Mouse (Mus musculus) layer of hippocampus, adult 2 months (tissue): ENCODE data around the gene Tle4. TPM values are rescaled to one million over a fixed set of nuclear protein-coding genes. Genes with fewer than 3 reads are reported as not detected.
"Not testable (repeated sequence)": the region's sequence is repeated elsewhere in the genome, so short reads cannot be mapped to it uniquely, and the experiment has no call there.

ENCODE experiments used
- DNase-seq, 2 experiments: peaks; one replicate each; pipeline ENCODE4 v3.0.0; 2022; ENCODE audit warnings: low spot score in 2 of 2
- H3K27ac ChIP-seq: fragments of 200-600 bp; 2 replicates; pipeline ENCODE4 v1.8.1; 2022
- H3K4me3 ChIP-seq: fragments of 200-600 bp; 2 replicates; pipeline ENCODE4 v1.8.1; 2022; ENCODE audit warnings: mild to moderate bottlenecking
- CTCF ChIP-seq: fragments of 200-600 bp; conservative IDR thresholded peaks from 2 replicates; pipeline ENCODE4 v1.8.1; 2022; ENCODE audit warnings: antibody characterized with exemption, mild to moderate bottlenecking, moderate library complexity
- long read RNA-seq, 2 experiments: library from polyadenylated mRNA; stranded (forward); transcript quantifications; one replicate each; pipeline ENCODE4 v2.0.0; 2021; ENCODE audit warnings: borderline mapping rate in 2 of 2
- total RNA-seq, 2 experiments: library from RNA; stranded (reverse); gene quantifications; 2 replicates each; pipeline ENCODE4 v1.2.3; 2021

Tle4 gene
- 10 to 100 TPM; 40.9 to 41.7 TPM for total RNA-seq
- long read RNA-seq, experiment 1, partial matches to known transcripts, result 3 of 5 reads
- long read RNA-seq, experiment 1, other reads (novel, unspliced or antisense), result 2 of 5 reads
- long read RNA-seq, experiment 2, partial matches to known transcripts, result 7 of 8 reads
- long read RNA-seq, experiment 2, other reads (novel, unspliced or antisense), result 1 of 8 reads

GRCm38 (mm10) chr19:14597917-14598689 lies at the start of gene Tle4:
Gene Tle4 (minus strand): TSS chr19:14598051.
- peak; percentile 100 for DNase-seq
- Histone ChIP-seq H3K27ac (peak within 1 kb of the TSS; percentile 99), H3K4me3 (peak within 1 kb of the TSS; percentile 79)
- no peak for TF ChIP-seq CTCF

DNA sequence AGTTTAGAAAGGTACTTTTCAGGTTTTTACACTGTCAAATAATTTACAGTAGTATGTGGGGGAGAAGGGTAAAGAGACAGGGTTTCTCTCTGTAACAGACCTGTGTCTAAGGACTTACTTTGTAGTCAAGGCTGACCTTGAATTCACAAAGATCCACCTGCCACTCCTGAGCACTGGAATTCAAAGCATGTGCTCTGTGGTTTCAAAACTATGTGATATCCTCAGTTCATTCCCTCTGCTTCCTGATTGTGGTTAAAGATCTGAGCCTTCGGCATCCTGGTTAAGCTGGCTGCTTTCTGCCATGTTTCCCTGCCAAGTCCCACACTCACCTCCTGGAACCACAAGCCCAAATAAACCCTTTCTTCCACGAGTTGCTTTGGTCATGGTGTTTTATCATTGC lies 47.8 kb upstream of the Tle4 start:
- Histone ChIP-seq H3K27ac (no peak overlapping the region), H3K4me3 (no peak overlapping the region)
- TF ChIP-seq CTCF, result no peak
- no peak for DNase-seq

GRCm38 (mm10) chr19:14644756-14645155 lies 46.9 kb upstream of the Tle4 start:
- H3K4me3 ChIP-seq, result no peak overlapping the region
- H3K27ac ChIP-seq, result no peak overlapping the region
- TF ChIP-seq CTCF, result no peak
- no peak for DNase-seq

DNA sequence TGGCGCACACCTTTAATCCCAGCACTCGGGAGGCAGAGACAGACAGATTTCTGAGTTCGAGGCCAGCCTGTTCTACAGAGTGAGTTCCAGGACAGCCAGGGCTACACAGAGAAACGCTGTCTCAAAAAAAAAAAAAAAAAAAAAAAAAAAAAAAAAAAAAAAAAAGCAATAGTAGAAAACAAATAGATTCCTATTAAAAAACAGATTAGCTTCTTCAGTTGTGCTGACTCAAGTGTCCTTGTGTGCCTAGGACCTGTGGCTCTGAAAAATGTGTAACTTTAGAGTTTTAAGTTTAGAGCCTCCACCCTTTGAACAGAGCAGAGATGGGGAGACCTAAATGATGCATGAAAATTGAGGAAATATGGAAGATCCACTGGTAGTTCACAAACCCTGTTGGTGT lies 45.2 kb upstream of the Tle4 start:
- DNase-seq, H3K27ac ChIP-seq, H3K4me3 ChIP-seq: not testable (repeated sequence)

DNA sequence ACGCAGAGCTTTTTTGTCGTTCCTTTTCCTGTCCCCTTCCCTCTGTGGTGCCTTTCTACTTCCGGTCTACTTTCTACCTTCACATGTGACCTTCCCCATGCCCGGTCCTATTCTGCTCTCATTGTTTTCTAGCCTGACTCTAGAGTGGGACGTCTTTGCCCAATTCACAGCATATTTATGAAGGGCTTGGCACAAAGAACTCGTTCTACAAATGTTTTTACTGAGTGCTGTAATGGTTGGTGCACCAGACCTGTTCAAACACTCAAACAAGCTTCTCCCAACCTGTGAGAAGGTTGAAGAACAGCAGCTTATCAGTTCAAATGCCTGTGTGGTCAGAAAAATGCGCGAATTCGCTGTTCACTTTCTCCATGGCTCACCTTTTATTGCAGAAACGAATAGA lies 44.8 kb upstream of the Tle4 start:
- DNase-seq, result no peak
- no peak for TF ChIP-seq CTCF
- Histone ChIP-seq H3K27ac (no peak overlapping the region), H3K4me3 (no peak overlapping the region)

DNA sequence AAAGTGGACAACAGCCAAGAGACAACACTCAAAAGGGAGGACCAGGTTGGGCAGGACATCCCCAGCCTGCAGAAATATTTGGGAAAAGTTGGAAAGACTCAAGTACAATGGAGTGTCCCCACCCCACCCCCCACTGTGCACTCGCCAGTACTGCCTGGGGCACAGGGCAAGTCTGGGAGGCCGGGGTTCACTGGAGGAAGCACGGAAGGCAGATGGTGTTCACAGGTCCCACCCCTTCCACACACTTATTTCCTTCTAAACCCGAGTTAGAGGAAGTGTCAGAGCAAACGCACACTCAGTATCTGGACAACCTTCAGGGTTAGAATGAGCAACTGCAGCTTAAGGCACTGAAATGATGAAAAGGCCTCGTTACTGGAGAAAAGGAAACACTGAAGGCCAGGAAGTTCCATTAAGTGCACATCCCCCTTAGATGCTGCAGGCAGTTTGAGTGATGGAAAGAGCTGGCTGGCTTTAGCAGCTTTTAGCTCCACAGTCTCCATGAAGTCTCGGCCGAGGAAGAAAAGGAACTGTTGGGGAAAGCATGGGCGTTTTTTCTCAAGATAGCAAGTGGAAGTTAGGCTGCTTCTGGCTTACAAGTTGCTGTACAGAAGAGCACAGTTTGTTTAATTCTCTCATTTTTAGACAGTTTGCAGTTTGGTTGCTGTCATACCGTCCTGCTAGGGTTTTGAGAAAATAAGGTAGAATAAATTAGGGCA lies 37.5 kb upstream of the Tle4 start:
- Histone ChIP-seq H3K4me3 (no peak overlapping the region), H3K27ac (no peak overlapping the region)
- no peak for DNase-seq
- TF ChIP-seq CTCF, result no peak

DNA sequence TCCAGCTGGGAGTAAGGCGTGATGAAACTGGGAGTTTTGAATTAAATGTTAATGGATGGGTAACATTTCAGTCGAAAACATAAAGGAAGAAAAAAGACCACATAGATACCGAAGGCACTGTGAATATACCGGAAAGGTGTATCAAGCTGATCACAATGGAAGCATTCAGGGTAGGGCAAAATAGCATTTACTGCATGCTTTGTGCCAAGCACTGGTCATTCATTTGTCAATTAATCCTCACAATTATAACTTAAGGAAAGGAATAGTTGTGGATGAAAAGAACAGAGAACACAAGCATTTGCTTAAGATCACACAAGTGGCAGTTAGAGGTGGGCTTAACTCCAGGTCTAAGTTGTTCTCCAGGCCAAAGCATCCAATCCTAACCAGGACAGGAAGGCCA lies 25.5 kb upstream of the Tle4 start:
- Histone ChIP-seq H3K4me3 (no peak overlapping the region), H3K27ac (no peak overlapping the region)
- no peak for TF ChIP-seq CTCF
- DNase-seq, result no peak

DNA sequence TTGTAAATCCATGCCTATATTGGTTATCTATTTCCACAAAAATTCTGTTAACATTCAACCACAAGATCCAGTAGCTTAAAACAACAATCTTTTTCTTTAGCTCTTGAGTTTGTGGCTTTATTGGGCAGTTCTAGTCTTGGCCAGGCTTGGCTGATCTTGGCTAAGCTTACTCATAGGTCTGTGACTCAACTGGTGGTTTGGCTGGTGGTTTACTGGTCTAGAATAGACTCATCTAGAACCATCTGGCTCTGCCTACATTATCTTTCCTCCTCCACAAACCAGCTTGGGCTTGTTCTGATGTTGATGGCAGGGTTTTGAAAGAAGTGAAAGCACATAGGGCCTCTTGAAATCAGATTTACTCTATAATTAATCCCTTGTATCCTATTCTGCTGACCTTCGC lies 22.7 kb upstream of the Tle4 start:
- no peak overlapping the region for H3K4me3 ChIP-seq
- DNase-seq, result peak; percentile 45 to 75
- peak overlapping the region; percentile 64; the same call in 1 of the 2 replicates for H3K27ac ChIP-seq
- no peak for TF ChIP-seq CTCF

DNA sequence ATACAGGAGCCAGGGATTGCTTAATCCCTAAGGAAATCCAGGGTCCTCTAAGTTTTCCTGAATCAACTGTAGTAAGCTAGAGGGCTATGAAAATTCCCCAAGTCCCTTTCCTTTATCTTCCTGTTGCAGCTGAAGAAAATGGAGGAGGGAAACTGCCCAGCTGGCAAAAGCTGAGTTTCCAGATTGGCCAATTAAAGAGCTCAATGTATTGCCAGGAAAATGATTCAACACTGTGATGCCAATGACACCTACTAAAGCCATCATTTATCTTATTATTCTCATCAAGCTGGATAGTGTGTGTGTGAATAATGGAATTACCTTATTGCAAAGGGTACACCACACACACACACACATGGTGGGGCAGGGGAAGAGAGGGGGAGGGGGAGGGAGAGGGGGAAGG lies 22.0 kb upstream of the Tle4 start:
- peak in 1 of 2 experiments; percentile 54 for DNase-seq

DNA sequence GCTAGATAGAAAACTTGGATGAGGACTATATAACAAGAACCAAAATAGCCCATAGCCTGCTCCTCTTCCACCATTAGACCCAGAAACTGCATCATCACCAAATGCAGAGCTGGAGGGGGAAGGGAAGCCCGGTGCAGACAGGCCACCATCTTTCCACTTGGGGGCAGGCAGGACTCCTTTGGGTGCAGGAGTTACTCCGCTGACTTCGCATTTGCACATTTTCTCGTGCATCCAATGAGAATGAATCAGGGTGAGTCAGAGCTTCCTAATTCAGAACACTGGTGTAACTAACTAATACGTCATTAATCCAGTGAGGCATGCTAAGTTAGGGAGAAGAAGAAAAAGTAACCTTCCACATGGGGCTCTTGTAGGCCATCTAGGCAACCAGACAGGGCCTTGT lies 17.0 kb upstream of the Tle4 start:
- Histone ChIP-seq H3K4me3 (no peak overlapping the region), H3K27ac (no peak overlapping the region)
- no peak for DNase-seq
- 0 out of 2 replicates have a peak, but pooled peaks have one; percentile 11 for TF ChIP-seq CTCF

More for the DNA sequence above, 22.0 kb upstream of the Tle4 start:
- Histone ChIP-seq H3K27ac (no peak overlapping the region), H3K4me3 (no peak overlapping the region)
- no peak for TF ChIP-seq CTCF

- DNase-seq, result no peak
- TF ChIP-seq CTCF, result no peak
These were observed 12.9 kb upstream of the Tle4 start for GRCm38 (mm10) chr19:14610542-14611317.

GRCm38 (mm10) chr19:14600841-14601240 lies 3.0 kb upstream of the Tle4 start:
- H3K4me3 ChIP-seq, result no peak overlapping the region
- no peak for DNase-seq
- no peak for TF ChIP-seq CTCF

More at GRCm38 (mm10) chr19:14610542-14611317, 12.9 kb upstream of the Tle4 start:
- H3K27ac ChIP-seq, result no peak overlapping the region
- no peak overlapping the region for H3K4me3 ChIP-seq

DNA sequence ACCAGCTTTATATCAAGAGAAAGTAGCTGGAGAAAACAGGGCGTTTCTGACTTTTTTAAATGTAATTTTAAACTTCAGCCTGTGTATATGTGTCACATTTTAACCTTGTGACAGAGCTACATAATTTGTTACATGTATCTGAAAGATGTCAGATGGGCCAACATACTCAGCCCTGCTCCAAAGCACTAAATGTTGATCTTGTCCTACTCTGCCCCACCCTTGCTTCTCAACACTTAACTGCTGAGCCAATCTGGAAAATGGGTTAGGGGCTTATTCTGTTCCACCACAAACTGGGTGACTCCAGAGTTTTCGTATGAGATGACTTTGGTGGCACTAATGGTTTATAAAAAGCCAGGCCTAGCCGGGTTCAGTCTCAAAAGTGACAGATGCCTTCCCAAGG lies 2.5 kb upstream of the Tle4 start:
- no peak for DNase-seq
- no peak overlapping the region for H3K4me3 ChIP-seq
- no peak for TF ChIP-seq CTCF
- no peak overlapping the region for H3K27ac ChIP-seq

More at GRCm38 (mm10) chr19:14600841-14601240, 3.0 kb upstream of the Tle4 start:
- no peak overlapping the region for H3K27ac ChIP-seq
